Mouse (Mus musculus): ENCODE measurements around the gene Gm17359.
A peak's percentile ranks its signal among the peaks of the same experiment; 100 is the strongest.

Gm17359 gene

GRCm38 (mm10) chr3:79336044-79336766 is at the start of gene Gm17359:
TSS of gene Gm17359 (plus strand) at chr3:79336661.
- DNase-seq (ENCODE audit: low spot score in 2 of 2): no peak

- peak; percentile 94 to 95 for DNase-seq (ENCODE audit: low spot score in 2 of 2)
These were observed 49.3 kb upstream of the Gm17359 start for GRCm38 (mm10) chr3:79287108-79287576.

GRCm38 (mm10) chr3:79287699-79288458 is 48.6 kb upstream of the Gm17359 start:
- peak in 1 of 2 experiments; percentile 8 for DNase-seq (ENCODE audit: low spot score in 2 of 2)

DNA sequence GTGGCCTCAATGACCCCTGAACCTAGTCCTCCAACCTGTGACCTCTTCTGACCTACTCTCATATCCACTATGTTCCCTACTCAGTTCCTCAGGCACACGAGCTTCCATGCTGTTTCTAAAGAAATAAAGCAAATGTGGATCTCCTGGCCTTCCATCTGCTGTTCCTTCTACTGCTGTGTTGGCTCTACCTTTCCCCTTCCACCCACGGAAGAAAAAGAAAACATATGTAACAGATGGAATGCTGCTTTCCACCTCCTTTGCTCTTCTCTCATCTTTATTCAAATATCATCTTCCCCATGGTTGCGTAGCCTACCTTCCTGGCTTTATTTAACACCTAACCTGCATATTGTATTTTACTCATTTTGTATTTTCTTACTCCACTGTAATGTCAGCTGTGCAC is 47.4 kb upstream of the Gm17359 start:
- DNase-seq (ENCODE audit: low spot score in 2 of 2): no peak

- no peak for DNase-seq (ENCODE audit: low spot score in 2 of 2)
These were observed 43.4 kb upstream of the Gm17359 start for GRCm38 (mm10) chr3:79293023-79293422.

- no peak for DNase-seq (ENCODE audit: low spot score in 2 of 2)
These were observed 41.8 kb upstream of the Gm17359 start for GRCm38 (mm10) chr3:79294701-79295100.

DNA sequence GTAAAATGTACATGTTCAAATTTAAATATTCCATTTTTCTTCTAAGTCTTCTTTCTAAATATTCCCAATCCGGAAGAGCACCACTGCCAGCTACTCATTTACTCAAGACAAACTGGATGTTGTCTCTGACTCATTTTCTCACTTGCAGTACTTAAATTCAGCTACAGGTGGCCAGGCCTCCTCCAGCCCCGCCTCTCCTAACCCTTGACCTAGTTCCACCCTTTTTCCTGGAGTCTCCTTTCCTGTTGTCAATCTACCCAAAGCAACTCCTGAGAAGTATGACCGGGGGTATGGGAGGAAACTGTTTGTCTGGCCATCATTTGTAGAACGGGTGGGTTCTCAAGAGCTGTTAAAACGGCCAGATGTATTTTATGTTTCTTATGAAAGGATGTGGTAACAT is 40.4 kb upstream of the Gm17359 start:
- DNase-seq (ENCODE audit: low spot score in 2 of 2): no peak

DNA sequence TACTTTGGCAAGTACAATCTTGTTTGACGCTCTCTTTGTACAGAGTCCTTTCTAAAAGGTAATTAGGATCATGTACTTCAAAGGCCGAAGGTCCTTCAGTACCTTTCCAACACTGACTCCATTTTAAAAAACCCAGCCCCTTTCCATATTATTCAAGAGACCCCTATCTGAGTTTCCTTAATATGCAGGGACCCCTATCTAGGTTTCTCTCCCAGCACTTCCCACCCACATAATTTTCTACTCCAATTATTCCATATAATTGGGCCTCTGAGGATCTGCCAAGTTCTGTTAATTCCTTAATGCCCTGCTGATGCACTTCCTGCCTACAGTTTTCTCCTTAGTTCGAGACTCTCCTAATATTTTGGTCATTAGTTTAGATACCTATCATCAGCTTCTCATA is 39.9 kb upstream of the Gm17359 start:
- no peak for DNase-seq (ENCODE audit: low spot score in 2 of 2)

GRCm38 (mm10) chr3:79297281-79297680 is 39.2 kb upstream of the Gm17359 start:
- no peak for DNase-seq (ENCODE audit: low spot score in 2 of 2)

DNA sequence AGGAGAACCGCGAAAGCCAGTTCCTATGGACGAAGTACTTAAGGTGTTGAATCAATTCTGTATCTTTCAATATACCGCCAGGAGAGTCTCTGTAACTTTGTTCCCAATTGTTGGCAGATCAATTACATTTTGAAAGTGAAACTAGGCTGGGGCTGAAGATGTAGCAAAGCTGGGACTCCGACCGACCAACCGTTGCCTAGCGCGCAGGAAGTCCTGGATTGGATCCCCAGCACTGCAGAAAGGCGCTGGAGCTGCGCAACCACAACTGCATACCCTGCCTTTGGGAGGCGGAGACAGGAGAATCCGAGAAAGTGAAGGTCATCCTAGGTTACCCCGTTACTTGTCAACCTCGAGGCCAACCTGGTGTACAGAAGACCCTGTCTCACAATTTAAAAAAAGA is 37.1 kb upstream of the Gm17359 start:
- no peak for DNase-seq (ENCODE audit: low spot score in 2 of 2)

- no peak for DNase-seq (ENCODE audit: low spot score in 2 of 2)
These were observed 27.9 kb upstream of the Gm17359 start for GRCm38 (mm10) chr3:79308605-79309004.

GRCm38 (mm10) chr3:79310184-79310583 is 26.3 kb upstream of the Gm17359 start:
- no peak for DNase-seq (ENCODE audit: low spot score in 2 of 2)

DNA sequence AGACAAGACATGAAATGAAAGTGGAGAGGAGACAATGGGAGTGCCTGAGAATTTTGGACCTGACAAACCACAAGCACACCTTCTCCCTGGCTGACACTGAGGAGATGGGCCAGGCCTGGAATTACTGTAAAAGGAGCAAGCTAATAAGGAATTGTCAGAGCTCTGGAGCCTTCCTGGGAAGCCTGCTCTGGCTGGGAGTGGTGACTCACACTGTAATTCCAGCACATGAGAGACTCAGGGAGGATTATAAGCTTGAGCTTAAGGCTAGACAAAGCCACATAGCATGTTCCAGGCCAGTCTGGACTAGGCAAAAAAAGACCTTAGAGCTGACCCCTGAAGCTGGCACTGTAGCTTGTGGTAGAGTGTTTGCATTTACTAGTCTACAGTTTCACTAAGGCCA is 24.6 kb upstream of the Gm17359 start:
- DNase-seq (ENCODE audit: low spot score in 2 of 2): no peak

- DNase-seq (ENCODE audit: low spot score in 2 of 2): no peak
These were observed 22.3 kb upstream of the Gm17359 start for GRCm38 (mm10) chr3:79314006-79314698.

DNA sequence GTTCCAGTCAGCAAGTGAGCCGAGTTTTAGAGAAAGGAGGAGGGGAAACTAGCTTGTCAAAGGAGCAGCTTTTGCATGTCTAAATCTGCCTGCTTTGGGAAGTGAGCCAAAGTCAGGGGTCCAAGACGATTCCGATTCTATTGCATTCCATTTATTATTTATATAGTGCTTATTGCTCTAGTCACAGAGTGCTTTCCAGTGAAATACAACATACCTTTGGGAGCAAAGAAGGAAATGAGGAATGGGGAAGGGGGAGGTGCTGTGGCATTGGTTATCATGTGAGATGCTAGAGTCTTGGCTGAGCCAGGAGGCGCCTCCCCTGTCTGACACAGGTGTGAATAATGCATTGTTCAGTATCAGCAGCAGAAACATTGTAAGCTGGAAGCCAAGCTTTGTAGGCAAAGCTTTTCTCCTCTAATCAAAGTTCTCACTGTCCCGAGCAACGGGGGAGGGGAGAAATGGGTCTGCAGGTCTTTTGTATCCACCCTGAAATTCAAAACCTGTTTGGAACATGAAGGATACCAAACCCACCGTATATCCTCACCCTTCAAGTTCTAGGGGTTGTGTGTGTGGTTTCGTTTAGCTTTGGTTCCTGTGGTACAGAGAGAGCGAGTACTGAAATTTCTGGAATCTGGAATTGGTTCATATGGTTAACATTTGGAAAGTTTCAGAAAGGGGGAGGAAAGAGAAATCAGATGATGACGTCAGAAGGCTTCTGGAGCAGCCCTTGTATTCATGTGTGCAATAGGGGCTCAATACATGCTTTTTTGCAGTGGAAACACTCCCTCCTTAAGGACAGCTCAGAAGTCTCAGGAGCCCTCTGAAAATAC is 11.5 kb upstream of the Gm17359 start:
- DNase-seq (ENCODE audit: low spot score in 2 of 2): no peak

- DNase-seq (ENCODE audit: low spot score in 2 of 2): no peak
These were observed 6.7 kb upstream of the Gm17359 start for GRCm38 (mm10) chr3:79329691-79330315.

DNA sequence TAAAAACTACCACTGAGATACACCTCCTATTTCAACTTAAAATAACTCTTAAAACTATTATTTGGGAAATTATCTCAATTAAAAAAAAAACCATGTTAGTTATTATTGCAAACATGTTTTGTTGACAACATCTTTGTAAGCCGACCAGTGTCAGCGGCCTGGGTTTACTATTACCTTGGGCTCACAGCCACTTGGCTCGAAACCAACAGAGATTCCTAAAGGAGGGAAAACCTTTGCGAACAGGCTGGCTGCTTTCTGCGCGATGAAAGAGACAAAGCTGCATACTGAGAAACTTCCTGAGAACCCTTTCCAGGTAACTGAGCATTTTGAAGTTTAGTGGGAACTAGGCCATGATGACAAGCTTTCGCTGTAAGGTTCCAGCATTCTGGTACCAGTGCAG is 3.4 kb upstream of the Gm17359 start:
- no peak for DNase-seq (ENCODE audit: low spot score in 2 of 2)

GRCm38 (mm10) chr3:79333643-79334200 is 2.7 kb upstream of the Gm17359 start:
- DNase-seq (ENCODE audit: low spot score in 2 of 2): no peak

DNA sequence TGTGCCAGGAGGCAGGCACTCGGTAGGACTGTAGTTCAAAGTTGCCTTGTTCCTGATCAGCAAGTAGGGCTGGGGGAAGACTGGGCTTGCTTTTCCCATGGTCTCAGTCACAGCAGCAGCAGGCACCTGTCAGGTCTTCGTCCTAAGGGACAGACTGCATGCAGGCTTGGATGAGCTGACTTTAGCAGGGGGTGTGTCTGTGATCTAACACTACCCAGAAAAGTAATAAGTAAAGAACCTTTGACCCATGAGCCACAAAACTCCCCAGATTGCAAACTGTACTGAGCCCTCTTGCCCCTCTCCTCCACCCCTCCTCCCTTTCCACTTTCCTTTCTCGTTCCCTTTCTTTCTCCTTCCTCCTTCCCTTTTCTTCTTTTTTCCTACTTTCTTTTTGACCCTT is 4.3 kb downstream of the Gm17359 start:
- DNase-seq (ENCODE audit: low spot score in 2 of 2): no peak

- no peak for DNase-seq (ENCODE audit: low spot score in 2 of 2)
These were observed 6.7 kb downstream of the Gm17359 start for GRCm38 (mm10) chr3:79342961-79343735.
